Mouse (Mus musculus): Measurements from ENCODE around the gene Baiap3. TPM values are rescaled to one million over a fixed set of nuclear protein-coding genes. Genes with fewer than 3 reads are reported as not detected.

The Baiap3 gene
- polyA plus RNA-seq, 1 experiment from 2014 or later, result 0.93 TPM

- no peaks in the 10 kb centered on the region for H3K9me3 ChIP-seq (replicated peaks)
- no peak for DNase-seq (ENCODE audit: low spot score)
- H3K4me1 ChIP-seq, result peaks cover 22% of the 10 kb centered on the region
- WGBS, result 90% methylated on average over 9 of the region's 9 CpGs
- no peaks in the 10 kb centered on the region for H3K27me3 ChIP-seq (ENCODE audit: low read depth, poor library complexity, severe bottlenecking)
- no peak overlapping the region for H3K4me3 ChIP-seq
- peaks cover 77% of the 10 kb centered on the region for H3K36me3 ChIP-seq
- no peak overlapping the region for H3K27ac ChIP-seq
These were observed 37.2 kb downstream of the Baiap3 start for GRCm38 (mm10) chr17:25218967-25219366.

GRCm38 (mm10) chr17:25215431-25215830 is 40.7 kb downstream of the Baiap3 start:
- no peak for DNase-seq (ENCODE audit: low spot score)
- Histone ChIP-seq H3K4me1 (no peaks in the 10 kb centered on the region), H3K4me3 (no peak overlapping the region), H3K9me3 (replicated peaks) (no peaks in the 10 kb centered on the region), H3K36me3 (peaks cover 98% of the 10 kb centered on the region), H3K27ac (no peak overlapping the region), H3K27me3 (ENCODE audit: low read depth, poor library complexity, severe bottlenecking) (no peaks in the 10 kb centered on the region)
- 86% methylated on average over 3 of the region's 3 CpGs for WGBS

- no peaks in the 10 kb centered on the region for H3K9me3 ChIP-seq (replicated peaks)
- no peak overlapping the region for H3K4me3 ChIP-seq
- no peak overlapping the region for H3K27ac ChIP-seq
- WGBS, result 94% methylated on average over 4 of the region's 4 CpGs
- no peaks in the 10 kb centered on the region for H3K27me3 ChIP-seq (ENCODE audit: low read depth, poor library complexity, severe bottlenecking)
- DNase-seq (ENCODE audit: low spot score), result no peak
- no peaks in the 10 kb centered on the region for H3K4me1 ChIP-seq
- H3K36me3 ChIP-seq, result peaks cover 98% of the 10 kb centered on the region
These were observed 44.5 kb downstream of the Baiap3 start for GRCm38 (mm10) chr17:25211705-25212104.

- H3K9me3 ChIP-seq (replicated peaks), result no peaks in the 10 kb centered on the region
- H3K4me3 ChIP-seq, result no peak overlapping the region
- peaks cover 98% of the 10 kb centered on the region for H3K36me3 ChIP-seq
- no peaks in the 10 kb centered on the region for H3K27me3 ChIP-seq (ENCODE audit: low read depth, poor library complexity, severe bottlenecking)
- DNase-seq (ENCODE audit: low spot score), result no peak
- 89% methylated on average over 15 of the region's 15 CpGs for WGBS
- H3K4me1 ChIP-seq, result no peaks in the 10 kb centered on the region
- no peak overlapping the region for H3K27ac ChIP-seq
These were observed 45.3 kb downstream of the Baiap3 start for GRCm38 (mm10) chr17:25210680-25211466.

GRCm38 (mm10) chr17:25210006-25210405 is 46.2 kb downstream of the Baiap3 start:
- Histone ChIP-seq H3K27ac (no peak overlapping the region), H3K4me1 (no peaks in the 10 kb centered on the region), H3K27me3 (ENCODE audit: low read depth, poor library complexity, severe bottlenecking) (no peaks in the 10 kb centered on the region), H3K4me3 (no peak overlapping the region), H3K9me3 (replicated peaks) (no peaks in the 10 kb centered on the region), H3K36me3 (peaks cover 98% of the 10 kb centered on the region)
- 90% methylated on average over 4 of the region's 4 CpGs for WGBS
- DNase-seq (ENCODE audit: low spot score), result no peak

GRCm38 (mm10) chr17:25202401-25202800 is 53.8 kb downstream of the Baiap3 start:
- H3K27ac ChIP-seq, result no peak overlapping the region
- WGBS, result 94% methylated on average over 4 of the region's 4 CpGs
- H3K36me3 ChIP-seq, result peaks cover 90% of the 10 kb centered on the region
- no peak for DNase-seq (ENCODE audit: low spot score)
- no peaks in the 10 kb centered on the region for H3K9me3 ChIP-seq (replicated peaks)
- no peaks in the 10 kb centered on the region for H3K4me1 ChIP-seq
- H3K27me3 ChIP-seq (ENCODE audit: low read depth, poor library complexity, severe bottlenecking), result no peaks in the 10 kb centered on the region
- H3K4me3 ChIP-seq, result no peak overlapping the region

Small RNA genes lying within 50 kb of the gene (microRNA-seq; reads per million reads assigned to microRNA genes)
- gene Mir3547, result not detected

Other genes with a start within 250 kb of the Baiap3 start
- gene Cramp1l, start 240.6 kb downstream of the Baiap3 start, polyA plus RNA-seq (2016; fragmentation: Nextera tagmentation; extraction: Ambion mirVana), result 10.4 and 10.8 TPM in 2 replicates
- gene Ift140, start 240.3 kb downstream of the Baiap3 start, polyA plus RNA-seq (2016; fragmentation: Nextera tagmentation; extraction: Ambion mirVana), result 24.2 and 30.0 TPM in 2 replicates
- 11.3 and 15.3 TPM in 2 replicates for gene Tmem204, start 172.8 kb downstream of the Baiap3 start, polyA plus RNA-seq (2016; fragmentation: Nextera tagmentation; extraction: Ambion mirVana)
- gene Telo2, start 140.4 kb downstream of the Baiap3 start, polyA plus RNA-seq (2016; fragmentation: Nextera tagmentation; extraction: Ambion mirVana), result 60.6 and 60.7 TPM in 2 replicates
- gene Ptx4, start 135.6 kb downstream of the Baiap3 start, polyA plus RNA-seq (2016; fragmentation: Nextera tagmentation; extraction: Ambion mirVana), result 0.18 and 0.23 TPM in 2 replicates
- gene Clcn7, start 123.0 kb downstream of the Baiap3 start, polyA plus RNA-seq (2016; fragmentation: Nextera tagmentation; extraction: Ambion mirVana), result 21.3 and 26.5 TPM in 2 replicates
- not detected in 2 replicates for gene Ccdc154, start 93.9 kb downstream of the Baiap3 start, polyA plus RNA-seq (2016; fragmentation: Nextera tagmentation; extraction: Ambion mirVana)
- gene Gm38655, start 80.9 kb downstream of the Baiap3 start, polyA plus RNA-seq (2016; fragmentation: Nextera tagmentation; extraction: Ambion mirVana), result not detected in 2 replicates
- gene BC003965, start 71.8 kb downstream of the Baiap3 start, polyA plus RNA-seq (2016; fragmentation: Nextera tagmentation; extraction: Ambion mirVana), result 36.0 and 38.5 TPM in 2 replicates
- 9.1 and 10.0 TPM in 2 replicates for gene Unkl, start 68.0 kb downstream of the Baiap3 start, polyA plus RNA-seq (2016; fragmentation: Nextera tagmentation; extraction: Ambion mirVana)
- 34.6 and 35.0 TPM in 2 replicates for gene Gnptg, start 16.2 kb downstream of the Baiap3 start, polyA plus RNA-seq (2016; fragmentation: Nextera tagmentation; extraction: Ambion mirVana)
- 74.6 and 76.6 TPM in 2 replicates for gene Tsr3, start 16.2 kb downstream of the Baiap3 start, polyA plus RNA-seq (2016; fragmentation: Nextera tagmentation; extraction: Ambion mirVana)
- 974 and 998 TPM in 2 replicates for gene Ube2i, start 18.3 kb upstream of the Baiap3 start, polyA plus RNA-seq (2016; fragmentation: Nextera tagmentation; extraction: Ambion mirVana)
- not detected in 2 replicates for gene Prss34, start 42.0 kb upstream of the Baiap3 start, polyA plus RNA-seq (2016; fragmentation: Nextera tagmentation; extraction: Ambion mirVana)
- not detected in 2 replicates for gene Prss28, start 52.3 kb upstream of the Baiap3 start, polyA plus RNA-seq (2016; fragmentation: Nextera tagmentation; extraction: Ambion mirVana)
- gene Prss29, start 62.3 kb upstream of the Baiap3 start, polyA plus RNA-seq (2016; fragmentation: Nextera tagmentation; extraction: Ambion mirVana), result not detected in 2 replicates
- gene Tpsab1, start 89.2 kb upstream of the Baiap3 start, polyA plus RNA-seq (2016; fragmentation: Nextera tagmentation; extraction: Ambion mirVana), result not detected in 2 replicates
- gene Tpsb2, start 109.9 kb upstream of the Baiap3 start, polyA plus RNA-seq (2016; fragmentation: Nextera tagmentation; extraction: Ambion mirVana), result not detected in 2 replicates
- not detected in 2 replicates for gene Tpsg1, start 112.9 kb upstream of the Baiap3 start, polyA plus RNA-seq (2016; fragmentation: Nextera tagmentation; extraction: Ambion mirVana)
- 1.8 and 3.2 TPM in 2 replicates for gene Cacna1h, start 177.4 kb upstream of the Baiap3 start, polyA plus RNA-seq (2016; fragmentation: Nextera tagmentation; extraction: Ambion mirVana)
- gene Tekt4, start 198.3 kb upstream of the Baiap3 start, polyA plus RNA-seq (2016; fragmentation: Nextera tagmentation; extraction: Ambion mirVana), result not detected in 2 replicates
- gene Sstr5, start 240.9 kb upstream of the Baiap3 start, polyA plus RNA-seq (2016; fragmentation: Nextera tagmentation; extraction: Ambion mirVana), result 0.20 TPM in 1 of 2 replicates, not detected in the other

Measured in limb, embryonic 10.5 days (tissue).